Mouse (Mus musculus) liver, embryonic 11.5 days (tissue): ENCODE data around the gene Fgfr2. TPM values are rescaled to one million over a fixed set of nuclear protein-coding genes. Genes with fewer than 3 reads are reported as not detected.

Experiments used
- ATAC-seq: fragments of 200-750 bp; cut with Nextera tagmentation; replicated peaks from 2 replicates; pipeline ENCODE4 v1.8.0; 2017; ENCODE audit warnings: moderate number of reproducible peaks, mild to moderate bottlenecking, moderate TSS enrichment, moderate library complexity; ENCODE audit not compliant: low FRiP score
- DNase-seq: peaks from one replicate; pipeline ENCODE4 v3.0.0-alpha.2; 2017; ENCODE audit warnings: low spot score
- H3K27ac ChIP-seq: fragments of 300-500 bp; sonication (generic); 2 replicates; pipeline ENCODE4 v1.5.1; 2014; ENCODE audit warnings: mild to moderate bottlenecking, low read depth, low read length, control low read depth
- H3K27me3 ChIP-seq: fragments of 300-500 bp; sonication (generic); replicated peaks from 2 replicates; pipeline ENCODE4 v1.6.1; 2014; ENCODE audit warnings: low read length, mixed read lengths; ENCODE audit not compliant: control insufficient read depth, insufficient read depth
- H3K36me3 ChIP-seq: fragments of 300-500 bp; sonication (generic); 2 replicates; pipeline ENCODE4 v1.6.1; 2014; ENCODE audit warnings: mild to moderate bottlenecking, low read length, moderate library complexity, mixed read lengths; ENCODE audit not compliant: control insufficient read depth, insufficient read depth
- H3K4me1 ChIP-seq: fragments of 300-500 bp; sonication (generic); replicated peaks from 2 replicates; pipeline ENCODE4 v1.6.1; 2014; ENCODE audit warnings: low read length, mixed read lengths; ENCODE audit not compliant: control insufficient read depth, insufficient read depth
- H3K4me2 ChIP-seq: fragments of 300-500 bp; sonication (generic); 2 replicates; pipeline ENCODE4 v1.6.1; 2014; ENCODE audit warnings: mild to moderate bottlenecking, control low read depth, moderate library complexity
- H3K4me3 ChIP-seq: fragments of 300-500 bp; sonication (generic); 2 replicates; pipeline ENCODE4 v1.5.1; 2014; ENCODE audit warnings: low read depth, low read length, control low read depth
- H3K9ac ChIP-seq: fragments of 300-500 bp; sonication (generic); 2 replicates; pipeline ENCODE4 v1.6.1; 2014; ENCODE audit warnings: low read depth, low read length, control low read depth
- H3K9me3 ChIP-seq: fragments of 300-500 bp; sonication (generic); 2 replicates; pipeline ENCODE4 v1.6.1; 2016; ENCODE audit warnings: low read length, inconsistent platforms, mixed read lengths; ENCODE audit not compliant: control insufficient read depth
- WGBS: fragments of 180-500 bp; shearing (Covaris S2); extraction: QIAGEN DNeasy Blood & Tissue Kit; methylation state at CpG from one replicate; pipeline ENCODE4 v1.1.7; 2014; 5-methylcytosine and 5-hydroxymethylcytosine counted together
- polyA plus RNA-seq: library from polyadenylated mRNA; unstranded; fragments of >200 nt; fragmentation: Nextera tagmentation; extraction: Ambion mirVana; gene quantifications from 2 replicates; pipeline ENCODE4 v1.2.1, GENCODE M21; 2014

Gene Fgfr2
- polyA plus RNA-seq, 1 experiment from 2014 or later = 32.6 TPM

DNA sequence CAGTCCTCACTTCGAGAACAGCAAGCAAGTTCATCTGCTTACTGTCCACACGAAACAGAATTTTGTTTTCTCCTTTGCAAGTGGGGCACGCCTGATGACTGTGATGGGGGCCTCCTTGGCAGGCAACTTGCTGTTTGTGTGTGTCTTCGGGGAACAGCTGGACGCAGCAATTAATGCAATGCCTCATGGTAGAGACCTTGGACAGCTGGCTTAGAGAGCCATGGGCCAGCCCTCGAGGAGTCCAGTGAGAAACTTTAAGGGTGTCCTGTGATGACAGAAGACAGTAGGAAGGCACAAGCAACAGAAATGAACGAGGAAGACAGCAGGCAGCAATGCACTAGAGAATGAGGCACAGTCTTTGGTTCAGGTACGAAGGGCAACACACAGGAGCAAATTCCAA is 852.8 kb downstream of the Fgfr2 start:
- H3K4me1 ChIP-seq = no peaks in the 10 kb centered on the region
- H3K4me2 ChIP-seq = no peak overlapping the region
- no peak overlapping the region for H3K9ac ChIP-seq
- no peaks in the 10 kb centered on the region for H3K27me3 ChIP-seq
- no peak overlapping the region for H3K4me3 ChIP-seq
- H3K27ac ChIP-seq = no peak overlapping the region
- no peak for DNase-seq
- WGBS = 84% methylated on average over 8 of the region's 8 CpGs
- H3K9me3 ChIP-seq = no peaks in the 10 kb centered on the region
- ATAC-seq = no peak
- no peaks in the 10 kb centered on the region; the same call in 1 of the 2 replicates for H3K36me3 ChIP-seq

GRCm38 (mm10) chr7:132269661-132270060 is 853.5 kb downstream of the Fgfr2 start:
- H3K36me3 ChIP-seq = no peaks in the 10 kb centered on the region; the same call in 1 of the 2 replicates
- no peaks in the 10 kb centered on the region for H3K4me1 ChIP-seq
- H3K9me3 ChIP-seq = no peaks in the 10 kb centered on the region
- H3K27ac ChIP-seq = no peak overlapping the region
- 79% methylated on average over 3 of the region's 3 CpGs for WGBS
- ATAC-seq (no peak), DNase-seq (no peak)
- H3K4me3 ChIP-seq = no peak overlapping the region
- H3K27me3 ChIP-seq = no peaks in the 10 kb centered on the region
- no peak overlapping the region for H3K9ac ChIP-seq
- no peak overlapping the region for H3K4me2 ChIP-seq

GRCm38 (mm10) chr7:132267721-132268498 is 855.2 kb downstream of the Fgfr2 start:
- no peak for DNase-seq
- no peak for ATAC-seq
- Histone ChIP-seq H3K4me3 (no peak overlapping the region), H3K9me3 (no peaks in the 10 kb centered on the region), H3K36me3 (no peaks in the 10 kb centered on the region; the same call in 1 of the 2 replicates), H3K27ac (no peak overlapping the region), H3K4me1 (peaks cover 4% of the 10 kb centered on the region), H3K27me3 (no peaks in the 10 kb centered on the region), H3K4me2 (no peak overlapping the region), H3K9ac (no peak overlapping the region)
- WGBS = 75% methylated on average over 4 of the region's 4 CpGs

DNA sequence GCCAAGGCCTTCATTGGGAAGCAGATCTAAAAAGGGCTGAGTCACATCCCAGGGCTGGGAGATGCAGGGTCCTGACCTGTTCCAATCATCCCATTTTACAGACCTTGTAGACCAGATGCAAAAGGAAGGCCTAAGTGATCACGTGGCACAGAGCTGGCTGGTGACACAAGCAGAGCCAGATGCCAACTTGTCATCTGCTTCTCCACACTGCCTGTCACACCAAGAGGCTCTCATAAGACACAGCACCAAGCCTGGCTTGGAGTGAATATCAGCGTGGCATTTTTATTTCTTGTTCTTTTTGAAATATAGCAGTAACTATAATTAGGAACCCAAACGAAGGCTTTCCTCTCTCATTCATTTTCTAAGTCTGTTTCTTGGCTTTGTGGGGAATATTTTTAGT is 858.4 kb downstream of the Fgfr2 start:
- WGBS = 79% methylated on average over 3 of the region's 3 CpGs
- Histone ChIP-seq H3K36me3 (no peaks in the 10 kb centered on the region; the same call in 1 of the 2 replicates), H3K9me3 (no peaks in the 10 kb centered on the region), H3K4me3 (no peak overlapping the region), H3K9ac (no peak overlapping the region), H3K4me2 (no peak overlapping the region), H3K27me3 (no peaks in the 10 kb centered on the region), H3K4me1 (peaks cover 15% of the 10 kb centered on the region), H3K27ac (no peak overlapping the region)
- ATAC-seq = no peak
- DNase-seq = no peak

DNA sequence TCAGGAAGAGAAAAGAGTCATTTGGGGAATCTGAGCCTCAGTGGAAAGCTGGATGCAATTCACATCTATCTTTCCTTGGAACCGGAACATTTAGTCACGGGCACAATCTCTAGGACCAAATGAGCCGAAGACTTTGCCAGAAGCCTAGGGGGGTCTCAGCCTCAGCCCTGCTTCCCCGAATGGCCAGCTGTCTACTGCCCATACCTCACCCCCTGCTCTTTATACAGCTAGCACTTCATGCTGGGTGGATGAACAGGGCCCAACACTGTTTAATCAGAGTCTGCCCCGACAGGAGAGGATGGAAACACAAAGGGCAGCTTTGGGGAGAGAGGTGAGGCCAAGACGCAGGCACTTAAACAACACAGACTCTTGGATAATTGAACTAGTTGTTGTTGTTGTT is 860.0 kb downstream of the Fgfr2 start:
- H3K4me3 ChIP-seq = no peak overlapping the region
- WGBS = 79% methylated on average over 6 of the region's 6 CpGs
- H3K4me2 ChIP-seq = no peak overlapping the region
- ATAC-seq (no peak), DNase-seq (no peak)
- no peaks in the 10 kb centered on the region; the same call in 1 of the 2 replicates for H3K36me3 ChIP-seq
- no peaks in the 10 kb centered on the region for H3K9me3 ChIP-seq
- H3K4me1 ChIP-seq = peaks cover 15% of the 10 kb centered on the region
- no peak overlapping the region for H3K27ac ChIP-seq
- H3K9ac ChIP-seq = no peak overlapping the region
- no peaks in the 10 kb centered on the region for H3K27me3 ChIP-seq

GRCm38 (mm10) chr7:132262696-132263095 is 860.5 kb downstream of the Fgfr2 start:
- Histone ChIP-seq H3K9me3 (no peaks in the 10 kb centered on the region), H3K36me3 (no peaks in the 10 kb centered on the region; the same call in 1 of the 2 replicates), H3K4me2 (peak overlapping the region; percentile 43; the same call in 1 of the 2 replicates), H3K27ac (no peak overlapping the region), H3K4me3 (no peak overlapping the region), H3K27me3 (no peaks in the 10 kb centered on the region), H3K9ac (no peak overlapping the region), H3K4me1 (peaks cover 15% of the 10 kb centered on the region)
- DNase-seq (no peak), ATAC-seq (peak; percentile 72)
- WGBS = 48% methylated on average over 6 of the region's 6 CpGs

- H3K27ac ChIP-seq = no peak overlapping the region
Measured at GRCm38 (mm10) chr7:132261885-132262284, 861.3 kb downstream of the Fgfr2 start.

GRCm38 (mm10) chr7:132260632-132261031 is 862.5 kb downstream of the Fgfr2 start:
- no peak overlapping the region for H3K4me2 ChIP-seq
- H3K9me3 ChIP-seq = no peaks in the 10 kb centered on the region
- no peak for ATAC-seq
- peaks cover 15% of the 10 kb centered on the region for H3K4me1 ChIP-seq
- 77% methylated on average over 5 of the region's 5 CpGs for WGBS
- no peak overlapping the region for H3K27ac ChIP-seq
- H3K9ac ChIP-seq = no peak overlapping the region
- no peak for DNase-seq
- no peak overlapping the region for H3K4me3 ChIP-seq
- H3K27me3 ChIP-seq = no peaks in the 10 kb centered on the region
- H3K36me3 ChIP-seq = no peaks in the 10 kb centered on the region

More at GRCm38 (mm10) chr7:132261885-132262284, 861.3 kb downstream of the Fgfr2 start:
- Histone ChIP-seq H3K9me3 (no peaks in the 10 kb centered on the region), H3K4me2 (peak overlapping the region; percentile 43; the same call in 1 of the 2 replicates), H3K36me3 (no peaks in the 10 kb centered on the region), H3K4me1 (peaks cover 15% of the 10 kb centered on the region), H3K27me3 (no peaks in the 10 kb centered on the region), H3K4me3 (no peak overlapping the region), H3K9ac (no peak overlapping the region)
- WGBS = 18% methylated on average over 3 of the region's 3 CpGs
- DNase-seq = no peak
- ATAC-seq = peak; percentile 93

GRCm38 (mm10) chr7:132258817-132259216 is 864.3 kb downstream of the Fgfr2 start:
- ATAC-seq = no peak

More at GRCm38 (mm10) chr7:132258817-132259216, 864.3 kb downstream of the Fgfr2 start:
- Histone ChIP-seq H3K27me3 (no peaks in the 10 kb centered on the region), H3K27ac (no peak overlapping the region), H3K4me1 (peaks cover 15% of the 10 kb centered on the region), H3K4me3 (no peak overlapping the region), H3K4me2 (no peak overlapping the region), H3K9ac (no peak overlapping the region), H3K36me3 (no peaks in the 10 kb centered on the region), H3K9me3 (no peaks in the 10 kb centered on the region)
- 44% methylated on average over 7 of the region's 7 CpGs for WGBS
- no peak for DNase-seq
